In the genomic region with DNA sequence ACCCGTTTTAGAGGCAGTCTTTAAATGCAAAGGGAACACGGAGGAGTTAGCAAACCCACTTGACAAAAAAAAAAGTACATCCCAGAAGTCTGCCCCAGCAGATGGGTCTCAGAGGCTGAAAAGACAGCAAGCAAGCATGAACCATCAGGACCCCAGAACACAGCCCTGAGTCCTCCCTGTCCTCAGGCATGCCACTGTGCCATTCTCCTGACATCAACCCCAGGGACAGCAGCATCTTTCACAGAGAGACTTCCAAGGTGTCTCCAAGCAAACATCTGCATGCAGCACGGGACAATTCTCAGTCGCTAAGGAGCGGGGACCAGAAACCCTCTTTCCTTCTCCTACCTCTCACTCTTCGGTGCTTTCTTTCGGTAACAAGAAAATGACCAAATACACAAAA, we compare ENCODE assay signal across 27 mouse cellular contexts.
"Had no signal": no experiment of that assay in that cellular context is flagged by ENCODE, and none has a peak within 500 bp of the region (broad histone marks: within the 10 kb centered on the region; RNA-seq: fewer than 3 reads in every experiment).

No protein-coding gene starts in this region.

- H3K9ac ChIP-seq: embryonic facial prominence, embryonic 12.5 days; embryonic facial prominence, embryonic 13.5 days; embryonic facial prominence, embryonic 15.5 days; forebrain, embryonic 12.5 days; forebrain, embryonic 13.5 days; forebrain, embryonic 15.5 days; forebrain, postnatal 0 days had no signal

- H3K27ac ChIP-seq: embryonic facial prominence, embryonic 10.5 days; embryonic facial prominence, embryonic 12.5 days; embryonic facial prominence, embryonic 13.5 days; embryonic facial prominence, embryonic 15.5 days; forebrain, embryonic 10.5 days; forebrain, embryonic 12.5 days; forebrain, embryonic 13.5 days; forebrain, embryonic 15.5 days; gastrocnemius, adult 2 months; heart, adult 2 months had no signal

- H3K27me3 ChIP-seq: embryonic facial prominence, embryonic 12.5 days; embryonic facial prominence, embryonic 13.5 days; embryonic facial prominence, embryonic 15.5 days; forebrain, embryonic 12.5 days; forebrain, embryonic 13.5 days; forebrain, embryonic 15.5 days had no signal

- DNase-seq: cerebellum, adult 2 months; cerebellum, adult 8-10 months; cerebellum, adult 9-10 months; cerebellum, adult 9-11 months; cerebellum, postnatal 10 days; cerebellum, postnatal 14 days; cerebellum, postnatal 25 days; cerebellum, postnatal 36 days; embryo, embryonic 11 days; forebrain, postnatal 0 days; gastrocnemius, adult 2 months; gastrocnemius, postnatal 10 days; gastrocnemius, postnatal 14 days; gastrocnemius, postnatal 25 days; gastrocnemius, postnatal 36 days; heart, adult 2 months had no signal

- H3K9me3 ChIP-seq: embryonic facial prominence, embryonic 12.5 days; embryonic facial prominence, embryonic 13.5 days; embryonic facial prominence, embryonic 15.5 days; forebrain, embryonic 15.5 days had no signal

- H3K4me2 ChIP-seq: embryonic facial prominence, embryonic 12.5 days; embryonic facial prominence, embryonic 13.5 days; embryonic facial prominence, embryonic 15.5 days; forebrain, embryonic 12.5 days; forebrain, embryonic 13.5 days; forebrain, embryonic 15.5 days had no signal

- H3K4me3 ChIP-seq: embryonic facial prominence, embryonic 10.5 days; embryonic facial prominence, embryonic 12.5 days; embryonic facial prominence, embryonic 13.5 days; embryonic facial prominence, embryonic 15.5 days; erythroblast, embryonic 14.5 days; forebrain, embryonic 10.5 days; forebrain, embryonic 12.5 days; forebrain, embryonic 13.5 days; forebrain, embryonic 15.5 days; gastrocnemius, adult 2 months; heart, adult 2 months had no signal

- ATAC-seq: forebrain, embryonic 13.5 days; forebrain, embryonic 14.5 days; forebrain, embryonic 15.5 days; forebrain, embryonic 16.5 days; forebrain, postnatal 0 days had no signal

- H3K4me1 ChIP-seq: embryonic facial prominence, embryonic 10.5 days; embryonic facial prominence, embryonic 12.5 days; embryonic facial prominence, embryonic 13.5 days; embryonic facial prominence, embryonic 15.5 days; forebrain, embryonic 10.5 days; forebrain, embryonic 12.5 days had no signal
